Mouse (Mus musculus) liver, adult 2 months (tissue): Measurements from ENCODE around the gene Kcnj12. TPM values are rescaled to one million over a fixed set of nuclear protein-coding genes. Genes with fewer than 3 reads are reported as not detected.

Experiments used
- DNase-seq: peaks from one replicate; pipeline ENCODE4 v3.0.0-alpha.2; 2011; ENCODE audit warnings: low read depth, low spot score; ENCODE audit errors: extremely low read depth
- H3K27ac ChIP-seq: fragments of 200-500 bp; replicated peaks from 2 replicates; pipeline ENCODE4 v1.5.1; 2012; ENCODE audit warnings: low read depth, mild to moderate bottlenecking, control low read depth, inconsistent platforms, low read length; ENCODE audit not compliant: insufficient read depth
- H3K27me3 ChIP-seq: fragments of 200-500 bp; 2 replicates; pipeline ENCODE4 v1.6.1; 2012; ENCODE audit warnings: mild to moderate bottlenecking, moderate library complexity, low read length, inconsistent platforms; ENCODE audit not compliant: control insufficient read depth, insufficient read depth
- H3K36me3 ChIP-seq: fragments of 200-500 bp; 2 replicates; pipeline ENCODE4 v1.6.1; 2012; ENCODE audit warnings: low read length, inconsistent platforms; ENCODE audit not compliant: control insufficient read depth, insufficient read depth
- H3K4me1 ChIP-seq: fragments of 200-500 bp; 2 replicates; pipeline ENCODE4 v1.6.1; 2011; ENCODE audit warnings: low read length; ENCODE audit not compliant: control insufficient read depth, insufficient read depth
- H3K4me3 ChIP-seq: fragments of 200-500 bp; 2 replicates; pipeline ENCODE4 v1.5.1; 2011; ENCODE audit warnings: low read depth, mild to moderate bottlenecking, control low read depth, low read length, moderate library complexity; ENCODE audit not compliant: insufficient read depth
- H3K79me2 ChIP-seq: fragments of 200-500 bp; 2 replicates; pipeline ENCODE4 v1.6.1; 2012; ENCODE audit warnings: inconsistent platforms, mild to moderate bottlenecking, low read length, moderate library complexity; ENCODE audit not compliant: control insufficient read depth, insufficient read depth
- H3K9ac ChIP-seq: fragments of 200-500 bp; 2 replicates; pipeline ENCODE4 v1.6.1; 2012; ENCODE audit warnings: low read depth, mild to moderate bottlenecking, control low read depth, inconsistent platforms, low read length
- CTCF ChIP-seq: fragments of 200-500 bp; IDR thresholded peaks from 2 replicates; pipeline ENCODE4 v1.5.1; 2011; ENCODE audit warnings: low read depth, low read length, control low read depth
- POLR2A ChIP-seq: fragments of 200-500 bp; IDR thresholded peaks from 2 replicates; pipeline ENCODE4 v1.6.1; 2011; ENCODE audit warnings: low read length, control low read depth; ENCODE audit not compliant: insufficient read depth; ENCODE audit errors: extremely low read depth
- WGBS: fragments of 180-500 bp; shearing (Covaris S2); methylation state at CpG from one replicate; pipeline ENCODE4 v1.1.7; 2018; 5-methylcytosine and 5-hydroxymethylcytosine counted together
- polyA plus RNA-seq: library from polyadenylated mRNA; depleted of rRNA; stranded (reverse); fragments of >200 nt; gene quantifications from 2 replicates; pipeline ENCODE4 v1.2.3, GENCODE M21; 2012
- total RNA-seq: library from RNA; depleted of rRNA; stranded (reverse); fragments of >200 nt; gene quantifications from 2 replicates; pipeline ENCODE4 v1.2.3, GENCODE M21; 2014

Gene Kcnj12
- total and polyA plus RNA-seq, 2 experiments: not detected

DNA sequence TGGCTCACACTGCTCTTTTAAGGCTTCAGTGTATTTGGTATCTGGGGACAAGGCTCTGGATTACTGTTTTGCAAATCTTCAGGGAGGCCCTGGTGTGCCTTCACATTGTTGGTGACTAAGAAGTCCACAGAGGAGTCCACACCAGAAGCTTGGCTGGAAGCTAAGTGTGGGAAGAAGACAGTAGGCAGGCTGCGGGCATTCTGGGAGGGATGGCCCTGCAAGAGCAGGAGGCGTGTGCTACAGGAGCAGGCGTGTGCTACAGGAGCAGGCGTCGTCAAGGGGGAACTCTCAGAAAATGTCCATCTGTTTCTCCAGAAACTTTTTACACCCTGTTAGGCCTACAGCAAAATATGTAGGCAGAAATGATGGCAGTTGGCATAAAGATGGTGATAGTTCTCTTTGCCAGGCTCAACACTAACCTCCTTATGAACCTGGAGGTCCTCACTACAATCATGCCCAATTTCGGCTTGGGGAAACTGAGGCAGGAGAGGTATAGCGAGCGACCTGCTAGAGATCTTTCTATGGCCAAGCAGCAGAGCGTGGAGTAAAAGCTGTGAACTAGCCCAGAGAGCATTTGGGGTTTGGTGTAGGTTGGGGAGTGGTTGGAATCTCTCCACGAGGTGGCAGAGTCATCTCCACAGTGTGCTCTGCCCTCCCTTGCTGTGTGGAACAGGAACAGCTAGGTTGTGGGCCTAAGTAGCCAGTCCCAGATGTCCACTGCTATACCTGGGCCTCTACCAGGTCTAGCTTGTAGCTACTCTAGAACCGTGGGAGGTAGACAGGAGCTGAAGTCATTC, 18.7 kb downstream of the Kcnj12 start:
- TF ChIP-seq POLR2A: no peak
- no peak for TF ChIP-seq CTCF
- Histone ChIP-seq H3K79me2 (no peaks in the 10 kb centered on the region), H3K36me3 (no peaks in the 10 kb centered on the region), H3K27ac (no peak overlapping the region), H3K9ac (no peak overlapping the region), H3K27me3 (no peaks in the 10 kb centered on the region), H3K4me3 (no peak overlapping the region), H3K4me1 (no peaks in the 10 kb centered on the region)
- DNase-seq: no peak
- 84% methylated on average over 11 of the region's 11 CpGs for WGBS

GRCm38 (mm10) chr11:61042593-61042992, 20.2 kb downstream of the Kcnj12 start:
- Histone ChIP-seq H3K9ac (no peak overlapping the region), H3K36me3 (no peaks in the 10 kb centered on the region), H3K27ac (no peak overlapping the region), H3K79me2 (no peaks in the 10 kb centered on the region), H3K27me3 (no peaks in the 10 kb centered on the region), H3K4me3 (no peak overlapping the region), H3K4me1 (no peaks in the 10 kb centered on the region)
- no peak for DNase-seq
- WGBS: 30% methylated on average over 8 of the region's 8 CpGs
- TF ChIP-seq CTCF (no peak), POLR2A (no peak)

- H3K79me2 ChIP-seq: no peaks in the 10 kb centered on the region
- H3K9ac ChIP-seq: no peak overlapping the region
- DNase-seq: no peak
- H3K4me1 ChIP-seq: no peaks in the 10 kb centered on the region
- 76% methylated on average over 12 of the region's 12 CpGs for WGBS
- no peak overlapping the region for H3K4me3 ChIP-seq
- no peaks in the 10 kb centered on the region for H3K36me3 ChIP-seq
- no peak overlapping the region for H3K27ac ChIP-seq
- H3K27me3 ChIP-seq: no peaks in the 10 kb centered on the region
- TF ChIP-seq POLR2A (no peak), CTCF (peak; percentile 59)
Measured at GRCm38 (mm10) chr11:61043055-61043992, 21.0 kb downstream of the Kcnj12 start.

GRCm38 (mm10) chr11:61044741-61045140, 22.4 kb downstream of the Kcnj12 start:
- Histone ChIP-seq H3K4me1 (no peaks in the 10 kb centered on the region), H3K4me3 (no peak overlapping the region), H3K36me3 (no peaks in the 10 kb centered on the region), H3K9ac (no peak overlapping the region), H3K79me2 (no peaks in the 10 kb centered on the region), H3K27me3 (no peaks in the 10 kb centered on the region), H3K27ac (no peak overlapping the region)
- TF ChIP-seq CTCF (no peak), POLR2A (no peak)
- DNase-seq: no peak
- WGBS: 85% methylated on average over 5 of the region's 5 CpGs

DNA sequence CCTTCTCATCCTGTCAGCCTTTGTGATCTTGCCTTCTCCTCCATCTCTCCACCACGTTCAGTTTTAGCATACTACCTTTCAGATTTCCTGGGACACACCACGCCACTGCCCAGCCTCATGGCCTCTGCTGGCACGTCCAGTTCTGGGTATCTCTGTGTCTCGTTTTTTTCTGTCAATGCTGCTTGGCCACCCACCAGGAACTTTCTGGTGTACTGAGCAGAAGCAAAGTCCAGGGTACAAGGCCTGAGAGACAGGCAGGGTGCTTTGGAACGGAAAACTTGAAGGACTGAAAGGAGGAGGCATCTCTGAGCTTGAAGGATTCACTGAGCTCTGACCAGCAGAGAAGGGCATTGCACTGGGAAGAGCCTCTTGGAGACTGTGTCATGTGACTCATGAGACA, 25.1 kb downstream of the Kcnj12 start:
- no peak for DNase-seq
- WGBS: 64% methylated on average over 5 of the region's 5 CpGs

DNA sequence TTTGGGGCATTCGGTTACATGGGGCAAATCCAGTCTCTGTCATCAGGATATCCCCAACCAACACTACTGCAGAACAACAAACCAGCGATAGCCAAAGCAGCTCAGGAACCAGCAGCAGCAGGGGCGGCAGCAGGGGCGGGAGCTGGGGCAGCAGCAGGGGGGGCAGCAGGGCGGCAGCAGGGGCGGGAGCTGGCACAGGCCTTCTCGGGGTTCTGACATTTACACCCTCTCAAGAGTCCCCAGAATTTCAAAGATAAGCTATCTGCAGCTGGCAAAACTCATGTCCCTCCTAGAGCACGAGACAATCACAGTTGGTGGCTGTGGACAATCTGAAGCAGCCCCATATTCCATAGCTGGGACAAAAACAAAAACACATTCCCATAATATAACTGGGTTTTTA, 28.8 kb downstream of the Kcnj12 start:
- no peak for DNase-seq
- no peak overlapping the region for H3K27ac ChIP-seq
- H3K27me3 ChIP-seq: no peaks in the 10 kb centered on the region
- H3K4me1 ChIP-seq: no peaks in the 10 kb centered on the region
- WGBS: 48% methylated on average over 8 of the region's 8 CpGs
- H3K4me3 ChIP-seq: no peak overlapping the region
- H3K9ac ChIP-seq: no peak overlapping the region
- H3K36me3 ChIP-seq: no peaks in the 10 kb centered on the region
- no peak for TF ChIP-seq CTCF
- TF ChIP-seq POLR2A: no peak
- H3K79me2 ChIP-seq: no peaks in the 10 kb centered on the region

More for the DNA sequence above, 25.1 kb downstream of the Kcnj12 start:
- Histone ChIP-seq H3K79me2 (no peaks in the 10 kb centered on the region), H3K27ac (no peak overlapping the region), H3K4me3 (no peak overlapping the region), H3K36me3 (no peaks in the 10 kb centered on the region), H3K4me1 (no peaks in the 10 kb centered on the region), H3K27me3 (no peaks in the 10 kb centered on the region), H3K9ac (no peak overlapping the region)
- TF ChIP-seq POLR2A (no peak), CTCF (no peak)
